Mouse (Mus musculus): ENCODE data around the gene Prrc2a.

The Prrc2a gene

GRCm38 (mm10) chr17:35162730-35163129 lies 2.0 kb downstream of the Prrc2a start:
- no peak for DNase-seq (ENCODE audit: low spot score)

GRCm38 (mm10) chr17:35162121-35162520 lies 2.6 kb downstream of the Prrc2a start:
- DNase-seq (ENCODE audit: low spot score): no peak

GRCm38 (mm10) chr17:35161421-35161820 lies 3.3 kb downstream of the Prrc2a start:
- no peak for DNase-seq (ENCODE audit: low spot score)

- no peak for DNase-seq (ENCODE audit: low spot score)
Observed at GRCm38 (mm10) chr17:35159638-35160037, 5.1 kb downstream of the Prrc2a start.

GRCm38 (mm10) chr17:35158850-35159593 lies 5.7 kb downstream of the Prrc2a start:
- DNase-seq (ENCODE audit: low spot score): no peak

- DNase-seq (ENCODE audit: low spot score): no peak
Observed at GRCm38 (mm10) chr17:35157661-35158175, 7.0 kb downstream of the Prrc2a start.

- DNase-seq (ENCODE audit: low spot score): no peak
Observed at GRCm38 (mm10) chr17:35157254-35157653, 7.4 kb downstream of the Prrc2a start.

GRCm38 (mm10) chr17:35156461-35157200 lies 8.1 kb downstream of the Prrc2a start:
- DNase-seq (ENCODE audit: low spot score): no peak

GRCm38 (mm10) chr17:35155451-35155850 lies 9.2 kb downstream of the Prrc2a start:
- no peak for DNase-seq (ENCODE audit: low spot score)

GRCm38 (mm10) chr17:35154616-35155015 lies 10.1 kb downstream of the Prrc2a start:
- no peak for DNase-seq (ENCODE audit: low spot score)

GRCm38 (mm10) chr17:35153931-35154330 lies 10.8 kb downstream of the Prrc2a start:
- DNase-seq (ENCODE audit: low spot score): no peak

GRCm38 (mm10) chr17:35153077-35153476 lies 11.6 kb downstream of the Prrc2a start:
- no peak for DNase-seq (ENCODE audit: low spot score)

- DNase-seq (ENCODE audit: low spot score): no peak
Observed at GRCm38 (mm10) chr17:35152121-35152520, 12.6 kb downstream of the Prrc2a start.

GRCm38 (mm10) chr17:35147922-35148639 lies 16.6 kb downstream of the Prrc2a start:
- no peak for DNase-seq (ENCODE audit: low spot score)

GRCm38 (mm10) chr17:35147348-35147747 lies 17.3 kb downstream of the Prrc2a start:
- DNase-seq (ENCODE audit: low spot score): no peak

- DNase-seq (ENCODE audit: low spot score): no peak
Observed at GRCm38 (mm10) chr17:35146139-35146538, 18.6 kb downstream of the Prrc2a start.

- DNase-seq (ENCODE audit: low spot score): no peak
Observed at GRCm38 (mm10) chr17:35141971-35142370, 22.7 kb downstream of the Prrc2a start.

- DNase-seq (ENCODE audit: low spot score): no peak
Observed at GRCm38 (mm10) chr17:35140490-35140996, 24.2 kb downstream of the Prrc2a start.

GRCm38 (mm10) chr17:35139269-35139668 lies 25.4 kb downstream of the Prrc2a start:
- no peak for DNase-seq (ENCODE audit: low spot score)

GRCm38 (mm10) chr17:35135591-35136320 lies 28.9 kb downstream of the Prrc2a start:
- DNase-seq (ENCODE audit: low spot score): no peak

GRCm38 (mm10) chr17:35134801-35135590 lies 29.7 kb downstream of the Prrc2a start, which contains the start of gene Bag6:
TSS of gene Bag6 (plus strand) at chr17:35135178.
- DNase-seq (ENCODE audit: low spot score): peak; percentile 97

All from embryo, embryonic 10.5 days (tissue).